ENCODE assay signal across 10 mouse cellular contexts in the genomic region with DNA sequence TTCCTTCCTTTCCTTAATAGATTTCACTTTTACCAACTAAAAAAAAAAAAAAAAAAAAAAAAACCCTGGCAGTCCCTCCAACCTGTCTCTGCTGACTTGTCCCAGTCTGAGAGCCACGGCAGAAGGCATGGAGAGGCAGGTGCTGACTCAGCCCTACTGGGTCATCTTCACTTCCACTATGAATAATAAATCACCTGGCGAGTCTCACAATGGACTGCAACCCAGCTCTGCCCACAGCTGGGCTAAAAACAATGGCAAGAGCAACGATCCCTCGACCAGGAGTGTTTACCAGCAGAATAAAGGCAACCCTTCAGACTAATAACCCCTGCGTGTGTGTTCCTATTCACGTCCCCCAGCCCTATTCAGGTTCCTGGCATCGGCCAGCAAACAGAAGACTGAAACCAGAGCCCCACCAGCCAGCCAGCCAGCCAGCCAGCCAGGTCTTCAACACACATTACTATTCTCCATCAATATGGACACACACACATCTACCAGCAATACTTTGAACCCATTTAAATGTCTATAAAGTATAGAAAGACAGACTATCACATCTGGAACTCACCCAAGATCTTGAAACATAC. TPM values are rescaled to one million over a fixed set of nuclear protein-coding genes. Genes with fewer than 3 reads are reported as not detected.
DNase-seq lines count a peak whose midpoint lies in the region; ATAC-seq and TF ChIP-seq lines count a peak whose summit lies in the region.
"Had no signal": no experiment of that assay in that cellular context is flagged by ENCODE, and none has a peak within 500 bp of the region (broad histone marks: within the 10 kb centered on the region; RNA-seq: fewer than 3 reads in every experiment).

No protein-coding gene starts in this region.

- no peak for TF ChIP-seq CTCF in thymus, adult 2 months (IDR thresholded peaks at IDR 0.05; ENCODE audit: borderline replicate concordance, control insufficient read depth, extremely low read depth, insufficient read depth, low read length, poor library complexity)

- no peak overlapping the region for H3K4me3 ChIP-seq in heart, embryonic 16.5 days (ENCODE audit: low read length)
- H3K4me3 ChIP-seq in thymus, adult 2 months (ENCODE audit: control insufficient read depth, insufficient read depth, low read length), result no peak overlapping the region

- no peaks in the 10 kb centered on the region for H3K36me3 ChIP-seq in heart, embryonic 16.5 days (ENCODE audit: control insufficient read depth, insufficient read depth)
- H3K36me3 ChIP-seq in thymus, adult 2 months (ENCODE audit: control insufficient read depth, insufficient read depth, low read length), result no peaks in the 10 kb centered on the region

- H3K27me3 ChIP-seq in heart, embryonic 16.5 days (ENCODE audit: control insufficient read depth, insufficient read depth, low read length), result no peaks in the 10 kb centered on the region
- no peaks in the 10 kb centered on the region for H3K27me3 ChIP-seq in thymus, adult 2 months (ENCODE audit: control insufficient read depth, insufficient read depth, low read length)

- no peak for ATAC-seq in heart, embryonic 16.5 days (replicated peaks; ENCODE audit: extremely low read depth, insufficient read depth, low FRiP score)

- H3K9me3 ChIP-seq in heart, embryonic 16.5 days (replicated peaks; ENCODE audit: control insufficient read depth, low read length), result 0 out of 2 replicates have a peak, but pooled peaks cover 2% of the 10 kb centered on the region

- WGBS in heart, embryonic 16.5 days, result 54% methylated on average over 7 of the region's 7 CpGs
- 80% methylated on average over 7 of the region's 7 CpGs for WGBS in thymus, adult 2 months

- 0 out of 2 replicates have a peak overlapping the region, but pooled peaks have one; percentile 30 for H3K27ac ChIP-seq in heart, embryonic 16.5 days (ENCODE audit: low read length)
- no peak overlapping the region for H3K27ac ChIP-seq in thymus, adult 2 months (ENCODE audit: control insufficient read depth, insufficient read depth, low read length)

- peak; percentile 60 to 81 for DNase-seq in adrenal gland, adult (ENCODE audit: inconsistent age in 2 of 2, low spot score in 1 of 2)
- no peak for DNase-seq in adrenal gland, postnatal 4 days (ENCODE audit: low spot score in 2 of 2)
- DNase-seq in heart, postnatal 10 days, result no peak
- peak; percentile 65 to 67 for DNase-seq in adrenal gland, postnatal 36 days
- peak; percentile 53 to 67 for DNase-seq in kidney, postnatal 36 days
- no peak for DNase-seq in frontal cortex, postnatal 36 days (ENCODE audit: low spot score in 2 of 2)
- DNase-seq in thymus, adult 2 months, result no peak
- DNase-seq: layer of hippocampus, postnatal 36 days; lung, embryonic 14.5 days had no signal

- intact Hi-C loops in heart, postnatal 10 days (cut with DNase I), result no loop called here

- H3K4me2 ChIP-seq in heart, embryonic 16.5 days (ENCODE audit: low read depth, low read length), result no peak overlapping the region
- H3K4me2 ChIP-seq: lung, embryonic 14.5 days had no signal

- peaks cover 74% of the 10 kb centered on the region for H3K4me1 ChIP-seq in heart, embryonic 16.5 days (ENCODE audit: control insufficient read depth, insufficient read depth, low read length)
- no peaks in the 10 kb centered on the region for H3K4me1 ChIP-seq in thymus, adult 2 months (replicated peaks; ENCODE audit: control insufficient read depth, insufficient read depth, low read length)

- TF ChIP-seq POLR2A in thymus, adult 2 months (IDR thresholded peaks at IDR 0.05; ENCODE audit: control insufficient read depth, extremely low read depth, insufficient read depth, low read length, poor library complexity), result no peak

- 0 out of 2 replicates have a peak overlapping the region, but pooled peaks have one; percentile 9 for H3K9ac ChIP-seq in heart, embryonic 16.5 days (ENCODE audit: low read length)
- H3K9ac ChIP-seq: lung, embryonic 14.5 days had no signal

RNA-seq across cellular contexts. Expression of gene Acvr1, which starts 37.0 kb away (rescaled TPM):
- total RNA-seq in adrenal gland, postnatal 4 days (2021), result 10 to 100 TPM; 57.6 to 63.7 TPM
- polyA plus RNA-seq in heart, embryonic 16.5 days (2015; fragmentation: Nextera tagmentation; extraction: Ambion mirVana), result 7.2 and 8.0 TPM in 2 replicates
- total RNA-seq in heart, postnatal 10 days (2021), result 10 to 100 TPM; 24.2 to 31.8 TPM
- 100 to 1,000 TPM in 1 of 2 experiments, 10 to 100 TPM in 1; 36.5 to 140 TPM for total RNA-seq in adrenal gland, postnatal 36 days (2021)
- polyA plus RNA-seq in thymus, adult 2 months (2012; rRNA removed), result 1.6 TPM in 2 replicates

RNA-seq across cellular contexts. Expression of gene Upp2, which starts 37.1 kb away (rescaled TPM):
- total RNA-seq in adrenal gland, postnatal 4 days (2021), result 10 to 100 TPM in 1 of 2 experiments, 1 to 10 TPM in 1; 8.8 to 11.8 TPM
- polyA plus RNA-seq in heart, embryonic 16.5 days (2015; fragmentation: Nextera tagmentation; extraction: Ambion mirVana), result 5.4 and 6.4 TPM in 2 replicates
- 1 to 10 TPM; 1.8 to 2.6 TPM for total RNA-seq in heart, postnatal 10 days (2021)
- total RNA-seq in adrenal gland, postnatal 36 days (2021), result 10 to 100 TPM; 12.5 to 16.0 TPM
- polyA plus RNA-seq in thymus, adult 2 months (2012; rRNA removed), result 0.84 and 1.8 TPM in 2 replicates

Comparison
In these comparisons a context has a peak if more than half of its experiments do, and no peak if none do; other contexts are left out.
1. DNase-seq: peak in adrenal gland, adult (2 of 2), adrenal gland, postnatal 36 days (2 of 2) and kidney, postnatal 36 days (2 of 2); none in adrenal gland, postnatal 4 days (0 of 2), heart, postnatal 10 days (0 of 2), frontal cortex, postnatal 36 days (0 of 2) and thymus, adult 2 months (single experiment).